ENCODE assay signal across 8 mouse cellular contexts in genomic region chr10:63337326-63337725, GRCm38 (mm10). TPM values are rescaled to one million over a fixed set of nuclear protein-coding genes. Genes with fewer than 3 reads are reported as not detected.
A peak's percentile ranks its signal among the peaks of the same experiment; 100 is the strongest.
DNase-seq lines count a peak whose midpoint lies in the region; ATAC-seq and TF ChIP-seq lines count a peak whose summit lies in the region.

No protein-coding gene starts in this region.

- no peak for TF ChIP-seq EP300 in ES-Bruce4 (IDR thresholded peaks at IDR 0.05; ENCODE audit: insufficient read depth, low read depth, low read length)
- TF ChIP-seq EP300 in liver, postnatal 0 days (IDR thresholded peaks at IDR 0.05; ENCODE audit: low read depth): no peak

- no peak overlapping the region for H3K27ac ChIP-seq in heart, embryonic 11.5 days (ENCODE audit: low read depth, low read length)
- H3K27ac ChIP-seq in ES-Bruce4 (ENCODE audit: insufficient read depth, low read length): no peak overlapping the region
- no peak overlapping the region for H3K27ac ChIP-seq in forebrain, postnatal 0 days (ENCODE audit: low read depth, low read length)
- no peak overlapping the region for H3K27ac ChIP-seq in liver, postnatal 0 days (ENCODE audit: low read depth)

- H3K9ac ChIP-seq in heart, embryonic 11.5 days (ENCODE audit: low read depth, low read length): peak overlapping the region; percentile 39; the same call in 1 of the 2 replicates
- peak overlapping the region; percentile 98 for H3K9ac ChIP-seq in ES-Bruce4 (ENCODE audit: low read depth, poor library complexity, severe bottlenecking)
- H3K9ac ChIP-seq in forebrain, postnatal 0 days: peak overlapping the region; percentile 23; the same call in 1 of the 2 replicates
- peak overlapping the region; percentile 92 for H3K9ac ChIP-seq in liver, postnatal 0 days (replicated peaks)

- 35% methylated on average over 5 of the region's 5 CpGs for WGBS in heart, embryonic 11.5 days (ENCODE audit: insufficient replicate concordance)
- 23% methylated on average over 5 of the region's 5 CpGs for WGBS in forebrain, postnatal 0 days
- 30% methylated on average over 5 of the region's 5 CpGs for WGBS in liver, postnatal 0 days (ENCODE audit: insufficient replicate concordance)

- no peak for DNase-seq in heart, adult 18-20 months
- DNase-seq in forebrain, postnatal 0 days: no peak
- DNase-seq in liver, postnatal 0 days: no peak
- DNase-seq in left cerebral cortex, postnatal 14 days (ENCODE audit: low spot score in 2 of 2): no peak
- DNase-seq in spleen, postnatal 4 days (ENCODE audit: low spot score in 2 of 2): no peak

- H3K36me3 ChIP-seq in heart, embryonic 11.5 days (ENCODE audit: control insufficient read depth, insufficient read depth, low read length): peaks cover 9% of the 10 kb centered on the region; the same call in 1 of the 2 replicates
- peaks cover 38% of the 10 kb centered on the region for H3K36me3 ChIP-seq in ES-Bruce4 (ENCODE audit: control insufficient read depth, insufficient read depth, low read length, poor library complexity, severe bottlenecking)
- peaks cover 19% of the 10 kb centered on the region for H3K36me3 ChIP-seq in forebrain, postnatal 0 days (ENCODE audit: insufficient read depth)
- peaks cover 32% of the 10 kb centered on the region for H3K36me3 ChIP-seq in liver, postnatal 0 days (replicated peaks; ENCODE audit: insufficient read depth, low read length)

- no peaks in the 10 kb centered on the region for H3K9me3 ChIP-seq in heart, embryonic 11.5 days (replicated peaks; ENCODE audit: control insufficient read depth, low read length)
- H3K9me3 ChIP-seq in ES-Bruce4 (replicated peaks; ENCODE audit: control insufficient read depth, insufficient read depth, low read length, poor library complexity, severe bottlenecking): no peaks in the 10 kb centered on the region
- no peaks in the 10 kb centered on the region for H3K9me3 ChIP-seq in forebrain, postnatal 0 days (ENCODE audit: low read length)
- no peaks in the 10 kb centered on the region for H3K9me3 ChIP-seq in liver, postnatal 0 days (ENCODE audit: low read length)

- no peaks in the 10 kb centered on the region for H3K27me3 ChIP-seq in heart, embryonic 11.5 days (ENCODE audit: control insufficient read depth, insufficient read depth, low read length)
- H3K27me3 ChIP-seq in ES-Bruce4 (ENCODE audit: control insufficient read depth, insufficient read depth, low read length, poor library complexity, severe bottlenecking): no peaks in the 10 kb centered on the region
- H3K27me3 ChIP-seq in forebrain, postnatal 0 days (ENCODE audit: insufficient read depth, low read length): no peaks in the 10 kb centered on the region
- H3K27me3 ChIP-seq in liver, postnatal 0 days (ENCODE audit: insufficient read depth, low read length): no peaks in the 10 kb centered on the region

- no peak for ATAC-seq in heart, embryonic 11.5 days (replicated peaks; ENCODE audit: insufficient number of reproducible peaks, low FRiP score, low TSS enrichment)
- ATAC-seq in forebrain, postnatal 0 days: no peak
- no peak for ATAC-seq in liver, postnatal 0 days
- ATAC-seq in frontal cortex, adult (ENCODE audit: low TSS enrichment): no peak

- H3K4me2 ChIP-seq in heart, embryonic 11.5 days: peak overlapping the region; percentile 72
- peak overlapping the region; percentile 86 for H3K4me2 ChIP-seq in forebrain, postnatal 0 days (ENCODE audit: low read depth)
- H3K4me2 ChIP-seq in liver, postnatal 0 days (ENCODE audit: low read depth, low read length): peak overlapping the region; percentile 82

- TF ChIP-seq CTCF in ES-Bruce4 (IDR thresholded peaks at IDR 0.05; ENCODE audit: low read depth, low read length): no peak
- TF ChIP-seq CTCF in forebrain, postnatal 0 days (IDR thresholded peaks at IDR 0.05; ENCODE audit: low read depth): no peak
- no peak for TF ChIP-seq CTCF in liver, postnatal 0 days (IDR thresholded peaks at IDR 0.05; ENCODE audit: low read depth)

- H3K4me3 ChIP-seq in heart, embryonic 11.5 days (ENCODE audit: low read depth, low read length): peak overlapping the region; percentile 78
- H3K4me3 ChIP-seq in ES-Bruce4 (ENCODE audit: low read depth, low read length): peak overlapping the region; percentile 98
- H3K4me3 ChIP-seq in forebrain, postnatal 0 days (ENCODE audit: low read depth, low read length): peak overlapping the region; percentile 87
- H3K4me3 ChIP-seq in liver, postnatal 0 days (ENCODE audit: low read depth, low read length): peak overlapping the region; percentile 78

- intact Hi-C loops in left cerebral cortex, postnatal 14 days (cut with DNase I): loop anchor here (5.0 kb wide), 1 partner anchor 45 kb away; the partner anchor contains the start of genes Dnajc12 and Sirt1

- H3K4me1 ChIP-seq in heart, embryonic 11.5 days (ENCODE audit: control insufficient read depth, insufficient read depth, low read length): peaks cover 12% of the 10 kb centered on the region
- H3K4me1 ChIP-seq in ES-Bruce4 (ENCODE audit: control insufficient read depth, insufficient read depth, low read length): peaks cover 2% of the 10 kb centered on the region
- H3K4me1 ChIP-seq in forebrain, postnatal 0 days (ENCODE audit: insufficient read depth): peaks cover 18% of the 10 kb centered on the region
- H3K4me1 ChIP-seq in liver, postnatal 0 days (ENCODE audit: insufficient read depth): peaks cover 10% of the 10 kb centered on the region

- TF ChIP-seq POLR2A in ES-Bruce4 (IDR thresholded peaks at IDR 0.05; ENCODE audit: insufficient read depth, low read length): no peak

RNA-seq across cellular contexts. Expression of gene Sirt1, which starts 44.2 kb away (rescaled TPM):
- polyA plus RNA-seq in heart, embryonic 11.5 days (2014; fragmentation: Nextera tagmentation; extraction: Ambion mirVana): 5.6 and 6.0 TPM in 2 replicates
- 10 to 100 TPM; 10.0 to 12.5 TPM for total RNA-seq in heart, adult 18-20 months (2021)
- polyA plus RNA-seq in ES-Bruce4 (2011; ENCODE audit: insufficient read depth, insufficient read length, low read depth, missing spikeins): 53.5 and 54.2 TPM in 2 replicates
- total RNA-seq in forebrain, postnatal 0 days (2014; rRNA removed): 24.0 and 28.3 TPM in 2 replicates
- polyA plus RNA-seq in forebrain, postnatal 0 days (2015; fragmentation: Nextera tagmentation; extraction: Ambion mirVana): 2.7 and 3.3 TPM in 2 replicates
- polyA plus RNA-seq in liver, postnatal 0 days (2015; fragmentation: Nextera tagmentation; extraction: Ambion mirVana): 2.8 and 3.1 TPM in 2 replicates
- total RNA-seq in left cerebral cortex, postnatal 14 days (2021): 10 to 100 TPM; 11.4 to 13.4 TPM

RNA-seq across cellular contexts. Expression of gene Dnajc12, which starts 44.9 kb away (rescaled TPM):
- 8.6 and 9.2 TPM in 2 replicates for polyA plus RNA-seq in heart, embryonic 11.5 days (2014; fragmentation: Nextera tagmentation; extraction: Ambion mirVana)
- total RNA-seq in heart, adult 18-20 months (2021): 10 to 100 TPM; 14.2 to 15.5 TPM
- polyA plus RNA-seq in ES-Bruce4 (2011; ENCODE audit: insufficient read depth, insufficient read length, low read depth, missing spikeins): 3.7 and 4.6 TPM in 2 replicates
- 5.6 and 8.4 TPM in 2 replicates for total RNA-seq in forebrain, postnatal 0 days (2014; rRNA removed)
- 8.0 and 11.0 TPM in 2 replicates for polyA plus RNA-seq in forebrain, postnatal 0 days (2015; fragmentation: Nextera tagmentation; extraction: Ambion mirVana)
- polyA plus RNA-seq in liver, postnatal 0 days (2015; fragmentation: Nextera tagmentation; extraction: Ambion mirVana): 14.8 and 15.4 TPM in 2 replicates
- 10 to 100 TPM; 13.0 to 14.0 TPM for total RNA-seq in left cerebral cortex, postnatal 14 days (2021)

Comparison
In these comparisons a context has a peak if more than half of its experiments do, and no peak if none do; other contexts are left out.
1. H3K9ac ChIP-seq: peak in every context shown above with its lines; median percentile 98 in ES-Bruce4; 92 in liver, postnatal 0 days; 39 in heart, embryonic 11.5 days; 23 in forebrain, postnatal 0 days.